Mouse (Mus musculus): ENCODE measurements around the gene Mab21l3.

Gene Mab21l3

GRCm38 (mm10) chr3:101803764-101804163, 45.0 kb downstream of the Mab21l3 start:
- DNase-seq (ENCODE audit: low spot score in 2 of 2): no peak

GRCm38 (mm10) chr3:101802746-101803145, 46.0 kb downstream of the Mab21l3 start:
- DNase-seq (ENCODE audit: low spot score in 2 of 2): no peak

- no peak for DNase-seq (ENCODE audit: low spot score in 2 of 2)
Observed at GRCm38 (mm10) chr3:101800596-101801018, 48.2 kb downstream of the Mab21l3 start.

- no peak for DNase-seq (ENCODE audit: low spot score in 2 of 2)
Observed at GRCm38 (mm10) chr3:101799852-101800595, 48.7 kb downstream of the Mab21l3 start.

GRCm38 (mm10) chr3:101797830-101798709, 50.7 kb downstream of the Mab21l3 start:
- no peak for DNase-seq (ENCODE audit: low spot score in 2 of 2)

- no peak for DNase-seq (ENCODE audit: low spot score in 2 of 2)
Observed at GRCm38 (mm10) chr3:101796212-101796611, 52.5 kb downstream of the Mab21l3 start.

- DNase-seq (ENCODE audit: low spot score in 2 of 2): no peak
Observed at GRCm38 (mm10) chr3:101795387-101796039, 53.2 kb downstream of the Mab21l3 start.

- no peak for DNase-seq (ENCODE audit: low spot score in 2 of 2)
Observed at GRCm38 (mm10) chr3:101794666-101795065, 54.1 kb downstream of the Mab21l3 start.

- peak; percentile 38 to 40 for DNase-seq (ENCODE audit: low spot score in 2 of 2)
Observed at GRCm38 (mm10) chr3:101794026-101794425, 54.7 kb downstream of the Mab21l3 start.

- no peak for DNase-seq (ENCODE audit: low spot score in 2 of 2)
Observed at GRCm38 (mm10) chr3:101792191-101792590, 56.6 kb downstream of the Mab21l3 start.

- DNase-seq (ENCODE audit: low spot score in 2 of 2): no peak
Observed at GRCm38 (mm10) chr3:101784768-101785424, 63.9 kb downstream of the Mab21l3 start.

GRCm38 (mm10) chr3:101783793-101784192, 65.0 kb downstream of the Mab21l3 start:
- no peak for DNase-seq (ENCODE audit: low spot score in 2 of 2)

GRCm38 (mm10) chr3:101780874-101781483, 67.8 kb downstream of the Mab21l3 start:
- no peak for DNase-seq (ENCODE audit: low spot score in 2 of 2)

- DNase-seq (ENCODE audit: low spot score in 2 of 2): no peak
Observed at GRCm38 (mm10) chr3:101778896-101779665, 69.7 kb downstream of the Mab21l3 start.

- no peak for DNase-seq (ENCODE audit: low spot score in 2 of 2)
Observed at GRCm38 (mm10) chr3:101775732-101776131, 73.0 kb downstream of the Mab21l3 start.

GRCm38 (mm10) chr3:101770540-101770939, 78.2 kb downstream of the Mab21l3 start:
- DNase-seq (ENCODE audit: low spot score in 2 of 2): peak in 1 of 2 experiments; percentile 35

GRCm38 (mm10) chr3:101763566-101763965, 85.2 kb downstream of the Mab21l3 start:
- no peak for DNase-seq (ENCODE audit: low spot score in 2 of 2)

Data from left cerebral cortex, adult 9 months (tissue).